Mouse (Mus musculus): ENCODE measurements at regions not wholly inside any gene's neighbourhood (a gene's known extent, or its start where the extent isn't known, plus 50 kb on each side); places are given as distances from the start of the nearest gene placed in this dataset.
"Not testable (repeated sequence)": the region's sequence is repeated elsewhere in the genome, so short reads cannot be mapped to it uniquely, and the experiment has no call there.

DNA sequence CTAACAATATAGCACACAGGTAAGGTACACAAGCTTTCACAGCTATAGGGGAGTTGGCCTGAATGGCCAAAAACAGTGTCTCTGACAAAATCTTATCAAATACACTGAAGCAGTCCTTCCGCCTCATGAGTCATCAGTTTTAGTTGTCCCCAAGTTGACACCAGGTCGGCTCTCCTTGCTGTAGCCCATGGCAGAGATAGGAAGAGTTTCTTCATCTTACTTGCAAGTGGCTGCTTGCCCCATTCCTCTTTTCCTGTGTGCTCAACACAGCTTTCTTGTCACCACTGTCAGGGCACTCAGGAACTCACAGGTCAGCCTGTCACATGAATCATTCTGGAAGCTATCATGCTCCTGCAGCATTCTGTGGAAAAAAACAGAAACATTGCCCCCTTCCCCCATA, 77.1 kb downstream of the Olfr721-ps1 start:
- not testable (repeated sequence) for DNase-seq

DNA sequence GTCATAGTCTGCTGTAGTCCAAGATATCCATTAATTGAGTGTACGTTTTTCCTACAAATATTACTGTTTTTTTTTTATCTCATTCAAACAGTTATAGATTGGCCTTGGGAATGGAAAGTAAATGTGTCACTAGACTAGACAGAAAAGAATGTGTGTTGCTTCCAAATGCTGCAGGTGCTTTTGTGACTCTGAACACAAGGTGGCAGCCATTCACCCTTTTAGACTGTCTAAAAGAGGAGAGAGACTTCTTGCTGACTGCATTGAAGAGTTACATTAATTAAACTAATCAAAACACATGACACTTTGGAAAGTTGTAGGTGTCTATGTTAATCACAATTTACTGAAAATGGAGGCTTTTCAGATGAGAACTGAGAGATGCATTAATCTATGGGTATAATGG, 80.7 kb downstream of the Olfr721-ps1 start:
- DNase-seq, result peak; percentile 8

DNA sequence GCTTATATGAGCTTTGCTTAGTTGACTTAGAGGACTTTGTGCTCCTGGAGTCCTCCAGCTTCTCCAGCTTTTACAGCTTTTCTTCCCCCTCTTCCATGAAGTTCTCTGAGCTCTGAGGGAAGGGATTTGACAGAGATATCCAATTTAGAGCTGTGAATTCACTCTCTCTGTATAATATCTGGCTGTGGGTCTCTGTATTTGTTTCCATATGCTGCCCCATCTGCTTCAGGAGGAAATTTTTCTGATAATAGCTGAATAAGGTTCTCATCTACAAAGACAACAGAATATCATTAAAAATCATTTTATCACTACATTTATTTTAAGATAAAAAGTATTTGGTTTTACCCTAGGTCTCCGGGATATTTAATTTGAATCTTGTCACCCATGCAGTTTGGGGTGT, 85.3 kb downstream of the Olfr721-ps1 start:
- DNase-seq, result no peak

DNA sequence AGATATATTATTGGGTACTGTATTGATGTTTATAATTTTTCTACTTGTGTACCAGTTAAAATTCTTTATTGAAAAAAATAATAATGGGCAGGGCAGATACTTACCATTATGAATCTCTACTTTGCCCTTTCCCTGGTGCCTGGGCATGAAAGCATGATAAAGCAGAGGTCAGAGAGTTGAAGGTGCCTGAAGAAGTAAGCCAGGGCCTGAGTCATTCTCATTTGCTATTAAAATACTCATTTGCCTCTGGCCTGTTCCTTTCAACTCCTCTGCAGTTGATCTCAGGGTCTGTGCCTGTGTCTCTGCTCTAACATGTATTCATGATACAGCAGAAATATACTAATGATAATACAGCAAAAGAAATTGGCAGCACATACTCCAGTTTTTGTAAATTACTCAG, 89.4 kb downstream of the Olfr721-ps1 start:
- DNase-seq, result no peak

DNA sequence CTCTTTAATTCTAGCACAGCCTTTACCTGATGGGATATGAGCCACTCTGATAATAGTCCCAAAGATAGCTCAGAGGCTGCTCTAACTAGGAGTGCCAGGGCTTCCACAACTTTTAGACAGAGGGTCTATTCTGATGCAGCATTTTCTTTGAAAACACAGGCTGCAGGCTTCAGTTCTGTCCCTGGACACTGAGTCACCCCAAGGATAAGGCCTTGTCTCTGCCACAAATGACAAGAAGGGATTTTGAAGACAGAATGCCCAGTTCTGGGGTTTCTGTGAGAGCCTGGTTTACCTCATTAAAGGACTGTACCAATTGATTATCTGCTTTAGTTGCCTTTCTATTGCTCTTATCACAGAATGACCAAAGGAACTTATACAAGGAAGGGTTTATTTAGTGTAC, 90.9 kb downstream of the Olfr721-ps1 start:
- no peak for DNase-seq

DNA sequence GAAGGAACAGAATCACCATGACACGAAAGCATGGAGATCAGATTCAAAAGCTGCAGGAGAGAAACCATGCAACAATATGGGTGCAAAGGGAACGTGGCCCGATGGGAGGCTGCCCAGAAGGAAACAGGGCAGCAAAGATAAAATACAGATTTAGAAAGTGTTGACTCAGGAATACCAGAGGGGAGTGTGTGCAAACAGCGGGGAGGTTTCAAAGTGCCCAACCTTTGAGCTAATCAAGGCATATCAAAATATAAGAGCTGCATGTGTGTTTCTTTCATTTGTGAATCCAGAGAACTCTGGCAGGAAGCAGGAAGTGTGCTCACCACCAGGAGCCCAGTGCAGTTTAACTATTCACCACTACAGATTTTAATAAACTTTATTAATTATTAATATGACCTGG, 110.8 kb downstream of the Olfr721-ps1 start:
- no peak for DNase-seq

DNA sequence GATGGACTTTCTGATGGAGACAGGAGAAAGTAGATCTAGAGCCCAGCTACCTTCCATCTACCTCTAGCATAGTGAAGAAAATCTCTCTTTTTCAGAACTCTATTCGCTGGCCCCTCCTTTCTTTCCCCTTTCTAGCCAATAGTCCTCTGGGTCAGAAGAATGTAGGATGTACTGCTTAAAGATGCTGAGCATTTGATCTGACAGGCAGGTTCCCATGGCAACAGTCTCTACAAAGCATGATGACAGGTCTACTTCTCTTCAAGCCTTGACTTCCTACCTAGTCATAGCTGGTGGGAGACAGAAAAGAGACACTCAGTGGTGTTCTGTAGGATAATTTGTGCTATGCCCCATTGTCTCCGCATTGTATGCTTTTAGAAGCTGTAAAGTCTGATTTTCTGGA, 112.0 kb downstream of the Olfr721-ps1 start:
- DNase-seq, result no peak

DNA sequence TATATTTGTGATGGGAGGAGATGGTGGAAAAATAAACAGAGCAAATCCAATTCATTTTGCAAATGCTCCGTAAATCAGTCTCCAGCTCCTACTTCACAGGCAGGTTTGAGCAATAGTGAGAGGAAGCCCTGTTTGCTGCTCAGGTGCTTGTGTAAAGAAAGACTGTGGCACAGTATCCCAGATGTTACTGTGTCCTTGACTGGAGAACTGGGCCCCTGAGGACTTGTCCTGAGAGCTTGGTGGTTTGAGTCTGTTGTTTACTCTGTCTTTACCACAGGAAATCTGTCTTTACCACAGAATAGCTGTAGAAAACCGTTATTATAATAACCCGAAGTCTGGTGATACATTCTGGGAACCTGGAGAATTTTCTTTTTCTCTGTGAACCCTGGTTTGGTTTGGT, 112.4 kb downstream of the Olfr721-ps1 start:
- DNase-seq, result no peak

DNA sequence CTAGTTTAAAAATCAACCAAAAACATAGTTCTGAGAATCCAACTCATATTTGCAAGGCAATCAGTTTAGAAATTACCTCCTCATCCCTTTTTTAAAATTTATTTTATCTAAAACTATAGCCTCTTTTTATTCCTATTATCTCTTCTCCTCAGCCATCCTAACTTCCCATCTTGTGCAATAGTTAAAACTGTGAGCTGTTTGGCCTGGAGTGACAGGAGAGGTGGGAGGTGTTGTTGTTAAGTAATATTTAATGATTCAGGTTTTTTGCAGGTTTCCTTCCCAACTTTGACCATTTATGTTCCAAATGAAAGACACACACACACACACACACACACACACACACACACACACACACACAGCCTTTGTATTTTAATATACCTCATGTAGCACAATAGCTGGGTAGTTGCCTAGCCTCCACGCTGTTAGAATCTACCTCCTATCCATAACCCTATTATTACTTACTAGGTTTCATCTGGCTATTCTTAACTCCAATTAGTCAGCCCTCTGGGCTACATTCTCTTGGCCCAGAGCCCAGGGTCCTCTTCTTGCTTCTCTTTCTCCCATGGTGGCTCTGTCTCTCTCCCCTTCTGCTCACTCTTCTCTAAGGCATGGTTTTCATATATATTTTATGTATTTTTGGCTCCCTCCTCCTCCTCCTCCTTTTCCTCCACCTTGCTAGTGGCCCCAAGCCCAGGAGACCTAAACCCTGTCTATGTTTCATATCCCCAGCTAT, 113.5 kb downstream of the Olfr721-ps1 start:
- DNase-seq, result no peak

DNA sequence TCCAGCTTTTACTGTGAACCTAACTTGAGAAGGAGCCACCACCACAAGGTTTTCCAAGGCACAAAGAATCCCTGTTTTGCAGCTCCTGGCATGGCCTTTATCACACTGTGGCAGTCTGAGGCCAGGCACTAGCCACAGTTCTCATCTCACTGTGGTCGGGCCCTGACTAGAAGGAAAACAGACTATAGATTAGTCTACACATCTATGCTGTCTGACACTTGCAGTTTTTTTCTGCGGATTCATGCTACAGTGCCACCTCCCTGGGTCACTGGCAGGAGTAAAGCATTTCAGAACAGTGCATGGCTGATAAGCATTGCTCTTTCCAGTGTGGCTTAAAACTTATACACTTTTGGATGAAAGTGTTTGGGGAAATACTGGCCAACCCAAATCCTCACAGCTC, 114.3 kb downstream of the Olfr721-ps1 start:
- DNase-seq, result no peak

DNA sequence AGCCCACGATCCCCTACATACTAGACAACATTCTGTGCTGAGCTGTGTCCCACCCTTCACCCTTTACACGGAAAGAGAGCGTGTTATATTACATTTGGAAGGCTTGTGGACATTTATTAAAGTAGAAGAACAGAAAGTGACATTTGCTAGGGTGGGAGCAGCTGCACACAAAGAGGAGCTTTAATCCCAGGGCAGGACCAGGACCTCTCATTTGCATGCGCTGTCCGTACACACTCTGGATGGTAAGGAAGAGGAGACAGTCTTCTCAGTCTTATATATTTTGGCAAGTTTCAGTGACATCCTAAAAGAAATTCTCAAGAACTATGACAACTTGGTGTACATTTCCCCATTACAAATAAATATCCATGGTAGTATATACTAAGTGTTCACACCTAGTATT, 114.8 kb downstream of the Olfr721-ps1 start:
- no peak for DNase-seq

DNA sequence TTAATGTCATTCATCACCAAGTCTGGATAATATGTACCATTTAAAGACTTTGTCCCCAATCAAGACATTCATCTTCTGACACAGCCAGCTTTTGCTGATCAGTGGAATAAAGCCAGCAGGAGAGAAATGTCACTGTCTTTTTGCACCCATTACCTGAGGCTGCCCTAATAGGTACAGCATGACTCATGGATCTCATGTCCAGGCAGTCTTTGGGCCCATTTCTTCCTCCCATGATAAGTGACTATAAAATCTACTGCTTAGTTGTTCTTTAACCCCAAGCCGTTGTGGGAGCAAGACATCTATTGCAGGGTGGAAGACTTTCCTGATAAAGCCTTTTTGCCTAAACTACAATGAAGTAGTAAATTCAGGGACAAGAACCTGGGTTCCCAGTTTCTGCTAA, 116.9 kb downstream of the Olfr721-ps1 start:
- no peak for DNase-seq

DNA sequence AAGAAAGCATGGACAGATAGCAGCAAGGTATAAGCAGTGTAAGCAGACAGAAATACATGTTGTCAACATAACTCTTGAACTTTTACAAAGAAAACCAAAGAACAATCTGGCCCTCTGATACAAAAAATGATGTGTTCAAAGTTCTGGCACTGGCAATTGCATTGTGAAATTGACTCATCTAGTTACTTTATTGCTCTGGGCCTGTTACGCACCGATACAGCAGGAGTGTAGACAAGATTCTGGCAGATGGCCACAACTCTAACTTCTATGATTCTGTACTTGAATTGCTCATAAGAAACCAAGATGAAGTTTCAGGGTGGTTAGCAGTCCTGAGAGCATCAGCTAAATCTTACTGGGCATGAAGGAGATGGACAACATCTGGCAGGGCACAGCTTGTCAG, 117.7 kb downstream of the Olfr721-ps1 start:
- no peak for DNase-seq

DNA sequence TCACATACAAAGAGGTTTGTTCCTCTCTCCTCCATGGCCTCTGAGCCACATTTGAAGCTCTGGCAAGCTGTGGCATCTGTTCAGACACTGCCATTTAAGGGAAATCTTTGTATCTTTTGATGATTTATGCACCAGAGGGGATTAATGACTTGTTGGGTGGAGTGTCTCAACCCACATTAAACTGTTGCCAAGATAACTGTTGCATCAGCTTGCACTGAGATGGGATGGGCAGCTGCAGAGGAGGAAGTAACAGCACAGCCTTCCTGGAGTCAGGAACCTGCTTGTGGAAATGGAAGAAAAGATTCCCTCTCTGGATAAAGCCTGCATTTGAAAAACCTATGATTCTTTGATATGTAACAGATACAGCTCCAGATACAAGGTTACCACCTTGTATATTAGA, 119.1 kb downstream of the Olfr721-ps1 start:
- DNase-seq, result no peak

DNA sequence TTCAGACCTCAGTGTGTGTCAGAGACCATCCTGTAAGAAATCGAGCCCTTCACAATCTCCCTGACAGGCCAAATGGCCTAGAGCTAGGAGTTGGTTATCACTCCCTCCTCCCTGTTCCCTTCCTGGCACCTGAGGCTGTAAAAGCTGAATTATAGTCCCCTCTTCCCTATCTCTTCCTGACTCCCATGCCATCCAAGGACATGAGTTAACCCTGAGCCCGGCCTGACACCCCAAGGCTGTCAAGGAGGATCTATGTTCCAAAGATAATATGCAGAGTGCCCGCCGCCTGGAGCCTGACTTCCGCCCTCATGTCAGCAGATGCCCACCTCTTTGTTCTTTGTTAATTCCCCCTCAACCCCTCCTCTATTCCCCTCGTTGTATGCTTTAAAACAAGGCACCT, 120.2 kb downstream of the Olfr721-ps1 start:
- DNase-seq, result not testable (repeated sequence)

DNA sequence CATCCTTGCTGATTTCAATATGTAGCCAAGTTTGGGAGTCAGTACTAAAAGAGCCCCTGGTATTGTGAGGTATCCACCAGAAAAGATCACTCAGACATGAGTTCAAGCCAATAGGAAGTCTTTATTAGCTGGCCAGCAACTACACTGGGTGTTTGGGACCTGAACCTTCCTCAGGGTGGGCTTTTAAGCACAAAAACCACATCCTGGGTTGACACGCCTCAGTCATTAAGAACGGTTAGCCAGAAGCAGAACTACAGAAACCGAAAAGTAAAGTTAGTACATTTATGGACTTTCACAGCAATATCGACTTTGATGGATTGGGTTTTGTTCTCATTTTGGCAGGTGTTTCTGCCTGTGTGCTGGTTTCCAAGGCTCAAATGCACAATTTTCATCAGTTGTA, 124.1 kb downstream of the Olfr721-ps1 start:
- DNase-seq, result no peak

DNA sequence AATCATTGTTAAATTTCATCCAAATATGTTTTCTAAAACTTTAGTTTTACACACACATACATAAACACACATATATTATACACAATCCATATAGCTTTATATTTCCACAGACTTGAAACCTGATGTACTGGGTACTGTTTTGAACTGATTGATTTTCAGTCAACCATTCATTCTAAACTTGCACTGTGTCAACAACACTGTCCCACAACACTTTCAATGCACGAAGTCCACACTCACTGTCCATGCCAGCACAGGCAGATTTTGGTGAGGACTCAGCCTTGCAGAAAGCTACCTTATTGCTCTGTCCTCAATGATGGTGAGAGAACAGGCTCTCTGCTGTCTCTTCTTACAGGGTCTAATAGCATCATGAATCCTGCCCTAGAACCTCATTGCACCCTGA, 127.3 kb downstream of the Olfr721-ps1 start:
- DNase-seq, result no peak

DNA sequence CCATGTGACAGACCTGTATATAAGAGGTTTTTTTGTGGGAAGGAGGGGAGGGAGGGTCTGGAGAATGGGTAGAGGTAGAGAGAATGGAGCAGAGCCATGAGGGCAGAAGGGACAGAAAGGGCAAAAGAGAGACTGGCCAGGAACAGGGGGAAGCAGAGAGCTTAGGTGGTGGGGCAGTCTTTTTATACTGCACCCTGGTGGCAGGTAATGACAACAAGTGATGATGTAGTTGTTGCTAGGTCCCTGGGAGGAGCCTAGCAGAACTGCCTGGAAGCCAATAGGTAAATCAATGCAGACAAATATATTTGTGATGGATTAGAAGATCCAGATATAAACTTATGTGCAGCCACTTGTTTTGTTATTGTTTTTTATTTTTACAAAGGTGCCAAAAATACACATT, 140.1 kb downstream of the Olfr721-ps1 start:
- no peak for DNase-seq

DNA sequence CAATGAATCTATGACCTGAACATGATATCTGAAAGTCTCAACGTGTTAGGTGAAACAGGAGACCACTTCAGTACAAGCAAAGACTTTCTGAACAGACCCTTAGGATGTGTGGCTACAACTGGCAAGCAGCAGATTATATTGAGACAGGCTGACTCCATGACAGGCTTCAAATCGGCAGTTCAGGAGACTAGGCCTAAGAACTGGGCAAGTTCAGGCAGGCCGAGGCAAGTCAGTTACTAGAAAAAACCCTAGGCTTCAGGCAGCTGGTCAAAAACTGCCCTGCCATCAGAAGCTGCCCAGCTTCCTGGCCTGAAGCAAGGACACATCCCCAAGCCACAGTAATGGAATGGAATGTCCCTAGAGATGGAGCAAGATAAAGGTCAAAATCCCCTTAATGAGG, 140.6 kb downstream of the Olfr721-ps1 start:
- no peak for DNase-seq

DNA sequence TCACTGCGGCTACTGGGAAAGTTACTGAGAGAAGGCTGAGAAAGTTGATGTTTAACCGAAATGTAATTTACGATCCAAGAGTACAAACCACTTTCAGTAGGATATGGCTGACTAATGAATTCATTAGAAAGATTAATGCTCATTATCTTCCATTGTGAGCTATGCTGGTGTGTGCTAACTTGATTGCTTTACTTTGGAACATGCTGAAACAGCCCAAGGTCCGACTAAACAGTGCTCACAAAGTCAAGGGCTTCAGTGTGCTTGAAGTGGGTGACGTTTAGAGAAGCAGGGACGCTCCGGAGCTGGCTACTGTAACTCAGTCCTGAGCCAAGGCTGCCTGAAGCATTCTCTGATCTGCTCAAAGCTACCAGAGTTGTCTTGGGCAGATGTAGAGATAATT, 143.1 kb downstream of the Olfr721-ps1 start:
- DNase-seq, result peak; percentile 23

DNA sequence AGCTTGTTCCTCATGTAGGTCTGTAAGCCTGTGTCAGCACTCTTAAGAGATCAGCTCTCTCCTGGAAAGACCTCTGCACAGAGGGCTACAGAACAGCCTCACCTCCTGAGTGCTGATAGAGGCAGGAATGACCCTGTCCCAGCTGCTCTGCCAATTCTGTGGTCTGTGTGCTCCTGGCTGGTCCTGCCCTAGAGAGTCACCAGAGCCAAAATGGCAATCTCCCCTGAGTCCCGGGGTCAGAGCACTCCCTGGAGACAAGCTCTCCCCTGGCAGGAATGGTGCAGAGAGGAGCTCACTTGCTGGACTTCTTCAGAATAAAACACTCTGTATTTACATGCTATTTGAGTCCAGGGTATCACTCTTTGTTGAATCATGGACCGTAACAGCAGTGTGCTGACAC, 149.9 kb upstream of the Slc4a7 start:
- no peak for DNase-seq

DNA sequence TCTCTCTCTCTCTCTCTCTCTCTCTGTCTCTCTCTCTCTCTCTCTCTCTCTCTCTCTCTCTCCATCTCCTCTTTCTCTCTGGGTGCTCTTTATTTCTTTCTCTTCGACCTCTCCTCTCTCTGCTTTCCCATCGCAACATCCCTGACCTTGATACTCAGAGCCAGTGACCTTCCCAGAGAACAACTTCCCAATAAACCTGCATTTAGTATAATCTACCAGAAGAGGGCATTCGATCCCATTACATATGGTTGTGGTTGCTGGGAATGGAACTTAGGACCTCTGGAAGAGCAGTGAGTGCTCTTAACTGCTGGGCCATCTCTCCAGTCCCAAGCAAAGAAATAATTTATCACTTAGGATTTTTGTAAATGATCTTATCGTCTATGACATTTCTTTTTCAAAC, 127.2 kb upstream of the Slc4a7 start:
- no peak for DNase-seq

DNA sequence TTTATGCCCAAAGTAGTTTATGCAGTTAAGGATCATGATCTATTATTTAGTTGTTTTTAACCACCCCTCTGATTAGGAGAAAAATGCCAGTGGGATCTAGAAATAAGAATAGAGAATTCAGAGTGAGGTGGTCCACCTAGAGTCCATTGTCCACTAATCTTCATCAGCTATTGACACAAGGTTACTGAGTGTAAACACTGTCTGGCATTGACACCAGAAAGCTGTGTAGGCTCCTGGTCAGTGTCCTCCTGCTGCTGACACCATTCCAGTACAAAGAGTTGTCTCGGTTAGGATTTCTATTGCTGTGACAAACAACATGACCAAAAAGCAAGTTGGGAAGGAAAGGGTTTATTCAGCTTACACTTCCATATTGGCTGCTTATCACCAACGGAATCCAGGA, 110.1 kb upstream of the Slc4a7 start:
- DNase-seq, result no peak

DNA sequence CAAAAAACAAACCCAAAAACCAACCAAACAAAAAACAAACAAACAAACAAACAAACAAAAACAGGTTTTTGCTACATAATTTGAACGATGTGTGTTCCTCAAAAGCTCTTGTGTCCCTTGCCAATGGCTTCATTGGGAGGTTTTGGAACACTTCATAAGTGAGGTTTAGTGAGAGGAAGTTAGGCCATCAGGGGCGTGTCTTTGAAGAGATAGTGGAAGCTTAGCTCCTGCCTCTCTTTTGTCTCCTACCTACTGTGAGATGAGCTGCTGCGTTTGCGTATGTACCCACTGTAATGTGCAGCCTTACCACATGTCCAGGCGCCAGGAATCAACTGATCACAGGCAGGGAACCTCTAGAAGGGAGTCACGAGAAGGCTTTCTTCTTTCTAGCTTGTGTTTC, 107.3 kb upstream of the Slc4a7 start:
- no peak for DNase-seq

DNA sequence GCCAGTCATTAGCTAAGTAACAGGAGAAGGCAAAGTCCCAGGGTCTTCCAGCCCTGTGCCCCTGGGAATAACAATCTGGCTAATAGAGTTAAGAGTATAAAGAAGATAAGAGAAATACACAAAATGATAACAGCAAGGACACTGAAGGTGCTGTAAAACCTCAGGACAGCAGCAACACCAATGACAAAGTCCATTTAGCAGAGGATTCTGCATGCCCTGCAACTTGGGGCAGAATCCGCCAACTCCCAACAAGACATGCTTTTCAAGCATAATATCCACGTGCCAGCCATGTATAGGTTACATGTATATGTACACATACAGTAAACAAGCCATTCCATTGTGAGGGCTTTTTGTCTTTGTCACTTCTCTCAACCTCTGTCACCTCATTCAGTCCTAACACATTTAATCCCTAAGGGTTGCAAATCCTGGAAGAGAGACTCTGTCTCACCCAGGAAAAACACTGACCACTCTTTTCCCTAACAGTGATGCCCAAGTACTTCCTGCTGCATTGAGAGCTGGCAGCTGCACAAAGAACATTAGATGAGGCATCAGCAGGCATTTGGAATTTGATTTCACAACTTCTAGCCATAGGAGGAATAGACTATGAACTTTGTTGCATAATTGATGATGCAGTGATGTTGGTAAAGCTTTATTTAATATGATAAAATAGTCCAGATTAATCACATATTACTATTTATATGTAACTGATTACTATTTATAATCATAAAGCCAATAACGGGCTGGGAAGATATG, 105.8 kb upstream of the Slc4a7 start:
- DNase-seq, result no peak
